Mouse (Mus musculus) MEL (cell line): ENCODE measurements around the gene Rnf181. TPM values are rescaled to one million over a fixed set of nuclear protein-coding genes. Genes with fewer than 3 reads are reported as not detected.

Experiments used
- DNase-seq: peaks from one replicate; pipeline ENCODE4 v3.0.0; 2011; ENCODE audit warnings: low read depth, low spot score
- H3K27ac ChIP-seq: 2 replicates; pipeline ENCODE4 v1.5.1; 2012; ENCODE audit warnings: low read depth, mild to moderate bottlenecking, control low read depth, low read length, moderate library complexity; ENCODE audit not compliant: control insufficient read depth
- H3K27me3 ChIP-seq, 2 experiments: fragments of 150-350 bp in 1 of 2; sonication (generic) in 1 of 2; 2 replicates each; pipeline ENCODE4 v1.6.1; 2012; ENCODE audit warnings: low read length in 2 of 2, mild to moderate bottlenecking in 2 of 2, improper control_type of control experiment in 1 of 2, moderate library complexity in 1 of 2; ENCODE audit not compliant: insufficient read depth in 2 of 2, control insufficient read depth in 1 of 2
- H3K36me3 ChIP-seq, 2 experiments: 2 replicates each; pipeline ENCODE4 v1.6.1; 2012 to 2014; ENCODE audit warnings: low read length in 2 of 2, improper control_type of control experiment in 1 of 2, inconsistent platforms in 1 of 2, mild to moderate bottlenecking in 1 of 2; ENCODE audit not compliant: insufficient read depth in 2 of 2, control insufficient read depth in 1 of 2
- H3K4me1 ChIP-seq, 2 experiments: fragments of 150-350 bp in 1 of 2; sonication (generic) in 1 of 2; 2 replicates each; pipeline ENCODE4 v1.6.1; 2012; ENCODE audit warnings: low read length in 2 of 2, improper control_type of control experiment in 1 of 2, mild to moderate bottlenecking in 1 of 2; ENCODE audit not compliant: insufficient read depth in 2 of 2, control insufficient read depth in 1 of 2
- H3K4me3 ChIP-seq, 2 experiments: fragments of 150-350 bp in 1 of 2; sonication (generic) in 1 of 2; 2 replicates each; pipeline ENCODE4 v1.5.1; 2012; ENCODE audit warnings: low read depth in 2 of 2, low read length in 2 of 2, mild to moderate bottlenecking in 2 of 2, moderate library complexity in 2 of 2, control low read depth in 1 of 2, improper control_type of control experiment in 1 of 2; ENCODE audit not compliant: control insufficient read depth in 1 of 2, insufficient read depth in 1 of 2
- H3K79me2 ChIP-seq: 2 replicates; pipeline ENCODE4 v1.6.1; 2012; ENCODE audit warnings: mild to moderate bottlenecking, low read length, moderate library complexity; ENCODE audit not compliant: control insufficient read depth, poor library complexity, insufficient read depth
- H3K9ac ChIP-seq: 2 replicates; pipeline ENCODE4 v1.6.1; 2012; ENCODE audit warnings: low read depth, mild to moderate bottlenecking, control low read depth, low read length, moderate library complexity; ENCODE audit not compliant: control insufficient read depth, poor library complexity, severe bottlenecking
- H3K9me3 ChIP-seq: fragments of 150-350 bp; sonication (generic); replicated peaks from 2 replicates; pipeline ENCODE4 v1.6.1; 2012; ENCODE audit warnings: mild to moderate bottlenecking, low read length, improper control_type of control experiment, moderate library complexity; ENCODE audit not compliant: insufficient read depth
- CHD1 ChIP-seq: IDR thresholded peaks from 2 replicates; pipeline ENCODE4 v1.6.1; 2012; ENCODE audit warnings: low read depth, mild to moderate bottlenecking, inconsistent platforms, low read length, improper control_type of control experiment
- CHD2 ChIP-seq: IDR thresholded peaks from 2 replicates; pipeline ENCODE4 v1.6.1; 2011; ENCODE audit warnings: low read length, improper control_type of control experiment
- CTCF ChIP-seq, 3 experiments: IDR thresholded peaks in 2 of 3; conservative IDR thresholded peaks in 1 of 3; 2 replicates each; pipeline ENCODE4 v1.5.1; 2011 to 2012; ENCODE audit warnings: low read length in 3 of 3, low read depth in 2 of 3, mild to moderate bottlenecking in 2 of 3, improper control_type of control experiment in 1 of 3, inconsistent platforms in 1 of 3, mixed read lengths in 1 of 3, moderate library complexity in 1 of 3; ENCODE audit not compliant: control insufficient read depth in 1 of 3, insufficient read depth in 1 of 3, poor library complexity in 1 of 3, severe bottlenecking in 1 of 3
- ELF1 ChIP-seq: IDR thresholded peaks from 2 replicates; pipeline ENCODE4 v1.6.1; 2014; ENCODE audit warnings: low read depth, mild to moderate bottlenecking, inconsistent platforms, low read length, improper control_type of control experiment, moderate library complexity
- GATA1 ChIP-seq: IDR thresholded peaks from 2 replicates; pipeline ENCODE4 v1.6.1; 2011; ENCODE audit warnings: low read depth, low read length, improper control_type of control experiment
- JUND ChIP-seq: IDR thresholded peaks from 2 replicates; pipeline ENCODE4 v1.6.1; 2011; ENCODE audit warnings: low read depth, mild to moderate bottlenecking, improper control_type of control experiment, low read length
- KAT2A ChIP-seq: conservative IDR thresholded peaks from 2 replicates; pipeline ENCODE4 v1.6.1; 2012; ENCODE audit warnings: low read depth, low read length, improper control_type of control experiment, inconsistent platforms
- MAZ ChIP-seq: IDR thresholded peaks from 2 replicates; pipeline ENCODE4 v1.6.1; 2012; ENCODE audit warnings: low read depth, mild to moderate bottlenecking, inconsistent platforms, low read length, improper control_type of control experiment
- MEF2A ChIP-seq: IDR thresholded peaks from 2 replicates; pipeline ENCODE4 v1.6.1; 2014; ENCODE audit warnings: low read depth, mild to moderate bottlenecking, inconsistent platforms, low read length, improper control_type of control experiment; ENCODE audit not compliant: poor library complexity, insufficient replicate concordance, severe bottlenecking; ENCODE audit errors: extremely low read depth
- MYC ChIP-seq: IDR thresholded peaks from 2 replicates; pipeline ENCODE4 v1.6.1; 2011; ENCODE audit warnings: low read depth, mild to moderate bottlenecking, low read length, improper control_type of control experiment, moderate library complexity
- NELFE ChIP-seq: IDR thresholded peaks from 2 replicates; pipeline ENCODE4 v1.6.1; 2011; ENCODE audit warnings: low read depth, low read length, improper control_type of control experiment
- NRF1 ChIP-seq: IDR thresholded peaks from 2 replicates; pipeline ENCODE4 v1.6.1; 2014; ENCODE audit warnings: low read depth, mild to moderate bottlenecking, inconsistent platforms, low read length, improper control_type of control experiment, moderate library complexity; ENCODE audit not compliant: poor library complexity, insufficient read depth, severe bottlenecking
- POLR2AphosphoS5 ChIP-seq: IDR thresholded peaks from 2 replicates; pipeline ENCODE4 v1.6.1; 2012; ENCODE audit warnings: low read depth, borderline replicate concordance, mild to moderate bottlenecking, inconsistent platforms, low read length, moderate library complexity, mixed read lengths
- RCOR1 ChIP-seq: IDR thresholded peaks from 2 replicates; pipeline ENCODE4 v1.6.1; 2012; ENCODE audit warnings: low read depth, mild to moderate bottlenecking, inconsistent platforms, low read length, improper control_type of control experiment
- SIN3A ChIP-seq: IDR thresholded peaks from 2 replicates; pipeline ENCODE4 v1.6.1; 2012; ENCODE audit warnings: low read length, improper control_type of control experiment, inconsistent platforms
- SMC3 ChIP-seq: IDR thresholded peaks from 2 replicates; pipeline ENCODE4 v1.6.1; 2011; ENCODE audit warnings: low read depth, low read length, improper control_type of control experiment
- TAL1 ChIP-seq: IDR thresholded peaks from 2 replicates; pipeline ENCODE4 v1.6.1; 2012; ENCODE audit warnings: mild to moderate bottlenecking, inconsistent platforms, low read length, moderate library complexity, mixed read lengths
- UBTF ChIP-seq: IDR thresholded peaks from 2 replicates; pipeline ENCODE4 v1.6.1; 2012; ENCODE audit warnings: low read depth, mild to moderate bottlenecking, inconsistent platforms, low read length, improper control_type of control experiment, moderate library complexity, borderline replicate concordance; ENCODE audit not compliant: insufficient read depth
- USF1 ChIP-seq: IDR thresholded peaks from 2 replicates; pipeline ENCODE4 v1.6.1; 2014; ENCODE audit warnings: low read depth, mild to moderate bottlenecking, inconsistent platforms, low read length, improper control_type of control experiment, moderate library complexity
- USF2 ChIP-seq, 2 experiments: IDR thresholded peaks; 2 replicates each; pipeline ENCODE4 v1.6.1; 2011 to 2012; ENCODE audit warnings: improper control_type of control experiment in 2 of 2, low read length in 2 of 2, borderline replicate concordance in 1 of 2, inconsistent platforms in 1 of 2, low read depth in 1 of 2, mild to moderate bottlenecking in 1 of 2; ENCODE audit not compliant: insufficient read depth in 1 of 2
- ZC3H11A ChIP-seq: IDR thresholded peaks from 2 replicates; pipeline ENCODE4 v1.6.1; 2012; ENCODE audit warnings: low read depth, mild to moderate bottlenecking, inconsistent platforms, low read length, improper control_type of control experiment
- ZNF384 ChIP-seq: IDR thresholded peaks from 2 replicates; pipeline ENCODE4 v1.6.1; 2012; ENCODE audit warnings: low read depth, mild to moderate bottlenecking, inconsistent platforms, low read length, improper control_type of control experiment
- polyA plus RNA-seq, 2 experiments: library from polyadenylated mRNA; stranded (reverse) in 1 of 2; unstranded in 1 of 2; fragments of >175 nt in 1 of 2; fragments of >200 nt in 1 of 2; gene quantifications; 2 replicates each; pipeline versions ENCODE4 v1.2.1 to v1.2.4; 2012; ENCODE audit warnings: low replicate concordance in 2 of 2, low read depth in 1 of 2; ENCODE audit not compliant: insufficient read length in 2 of 2, insufficient read depth in 1 of 2, missing spikeins in 1 of 2
- total RNA-seq: library from RNA; depleted of rRNA; stranded (reverse); fragments of 300-350 nt; gene quantifications from 2 replicates; pipeline ENCODE4 v1.2.3, GENCODE M21; 2012

Gene Rnf181
- total and polyA plus RNA-seq, 3 experiments: 47.2 to 268 (median 107) TPM

DNA sequence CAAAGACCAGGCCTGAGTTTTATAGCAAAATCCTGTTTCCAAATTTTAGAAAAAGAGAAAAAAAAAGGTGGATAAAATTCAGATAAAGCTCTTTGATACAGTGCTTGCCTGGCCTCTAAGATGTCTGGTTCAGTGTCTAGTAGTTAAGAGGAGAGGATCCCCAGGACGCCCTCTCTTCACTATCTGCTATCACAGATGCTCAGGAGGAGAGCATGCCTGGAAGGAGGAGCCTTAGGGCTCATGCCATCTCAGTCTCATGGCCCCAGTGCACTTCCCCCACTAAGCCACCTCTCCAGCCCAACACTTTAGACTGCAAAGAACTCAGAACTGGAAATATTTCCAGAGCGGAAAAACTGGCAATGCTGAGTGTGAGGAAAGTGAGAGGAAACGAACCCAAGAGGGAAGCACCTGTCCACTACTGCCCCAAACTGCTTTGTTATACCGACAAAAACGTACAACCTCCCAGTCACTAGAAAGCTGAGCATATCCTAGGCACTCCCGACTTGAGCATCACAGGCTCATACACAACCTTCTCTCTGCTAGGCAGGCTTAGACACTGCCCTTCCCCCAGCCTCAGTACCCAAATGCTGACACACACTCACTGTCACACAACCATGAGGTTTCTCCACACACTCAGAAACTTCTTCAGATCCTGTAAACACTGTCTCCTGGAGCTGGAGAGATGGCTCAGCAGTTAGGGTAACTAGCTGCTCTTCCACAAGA lies 42.8 kb downstream of the Rnf181 start:
- no peak overlapping the region for H3K27ac ChIP-seq
- no peaks in the 10 kb centered on the region for H3K9me3 ChIP-seq
- no peak overlapping the region for H3K9ac ChIP-seq
- DNase-seq: peak; percentile 37
- H3K79me2 ChIP-seq: no peaks in the 10 kb centered on the region
- H3K4me3 ChIP-seq: no peak overlapping the region
- H3K27me3 ChIP-seq: no peaks in the 10 kb centered on the region
- H3K36me3 ChIP-seq: peaks cover 0 to 45% of the 10 kb centered on the region in 2 experiments; a peak in 2 of 4 replicates
- H3K4me1 ChIP-seq: no peaks in the 10 kb centered on the region
- TF ChIP-seq POLR2AphosphoS5 (no peak), USF1 (no peak), TAL1 (peak; percentile 28; the same call in 1 of the 2 replicates), JUND (no peak), SIN3A (no peak), CTCF (IDR thresholded peaks at IDR 0.05 in 2 of 3, conservative IDR thresholded peaks at IDR 0.05 in 1 of 3; ENCODE audit: control insufficient read depth in 1 of 3, insufficient read depth in 1 of 3, low read depth in 2 of 3, low read length in 3 of 3, poor library complexity in 1 of 3, severe bottlenecking in 1 of 3) (no peak), NRF1 (no peak), ELF1 (no peak), KAT2A (no peak)

DNA sequence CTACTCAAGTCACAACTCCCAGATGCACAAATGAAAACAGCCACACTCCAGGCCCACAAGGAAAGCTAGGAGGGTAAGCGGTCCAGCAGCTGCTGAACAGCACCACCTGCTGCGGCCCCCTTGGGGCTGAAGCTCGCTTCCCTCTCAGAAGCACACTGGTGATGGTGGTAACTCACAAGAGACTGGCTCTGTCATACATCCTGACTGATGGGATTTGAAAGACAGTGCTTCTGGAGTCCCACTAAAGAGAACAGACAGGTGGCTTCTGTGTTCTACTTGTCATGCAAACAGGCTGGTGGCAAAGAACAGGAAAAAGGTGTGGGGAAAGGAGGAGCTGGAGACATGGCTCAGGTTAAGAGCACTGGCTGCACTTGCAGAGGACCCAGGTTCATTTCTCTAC lies 43.8 kb downstream of the Rnf181 start:
- Histone ChIP-seq H3K9ac (no peak overlapping the region), H3K4me3 (no peak overlapping the region), H3K9me3 (no peaks in the 10 kb centered on the region), H3K36me3 (peaks cover 0 to 41% of the 10 kb centered on the region in 2 experiments; a peak in 2 of 4 replicates), H3K27ac (no peak overlapping the region), H3K27me3 (no peaks in the 10 kb centered on the region), H3K79me2 (no peaks in the 10 kb centered on the region), H3K4me1 (no peaks in the 10 kb centered on the region)
- no peak for TF ChIP-seq NELFE
- no peak for TF ChIP-seq GATA1
- no peak for TF ChIP-seq ZNF384
- no peak for TF ChIP-seq ZC3H11A
- TF ChIP-seq RCOR1: no peak
- no peak for DNase-seq

DNA sequence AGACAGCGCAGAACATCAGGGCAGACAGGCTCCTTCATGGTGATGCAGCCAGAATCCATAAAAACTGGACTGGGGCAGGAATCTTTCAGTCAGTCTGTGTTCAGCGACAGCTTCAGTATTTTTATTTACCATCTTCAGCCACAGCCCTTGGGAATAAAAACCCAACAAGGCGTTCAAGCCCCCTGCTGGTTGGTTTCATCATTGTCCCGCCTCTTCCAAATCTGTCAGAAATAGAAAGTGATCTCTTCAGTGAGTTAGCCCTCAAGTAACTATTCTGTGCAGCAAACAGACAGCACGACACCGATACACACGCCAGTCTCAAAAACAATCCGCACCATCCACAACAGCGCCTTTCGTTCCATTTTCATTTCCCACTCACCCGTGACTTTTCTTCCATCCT lies 47.7 kb downstream of the Rnf181 start:
- H3K27ac ChIP-seq: no peak overlapping the region
- TF ChIP-seq UBTF (no peak), NELFE (no peak), MAZ (no peak), CTCF (IDR thresholded peaks at IDR 0.05 in 2 of 3, conservative IDR thresholded peaks at IDR 0.05 in 1 of 3; ENCODE audit: control insufficient read depth in 1 of 3, insufficient read depth in 1 of 3, low read depth in 2 of 3, low read length in 3 of 3, poor library complexity in 1 of 3, severe bottlenecking in 1 of 3) (peak; percentile 33 to 50 (median 48)), CHD1 (no peak), POLR2AphosphoS5 (no peak), USF2 (IDR thresholded peaks at IDR 0.05; ENCODE audit: borderline replicate concordance in 1 of 2, insufficient read depth in 1 of 2, low read depth in 1 of 2, low read length in 2 of 2) (no peak), NRF1 (no peak), JUND (no peak), MEF2A (no peak), ZC3H11A (no peak), RCOR1 (no peak), MYC (no peak), TAL1 (no peak), SMC3 (peak; percentile 38), CHD2 (no peak)
- TF ChIP-seq, all 39 proteins: peak for 2
- Histone ChIP-seq H3K79me2 (no peaks in the 10 kb centered on the region), H3K4me1 (no peaks in the 10 kb centered on the region), H3K36me3 (peaks cover 0 to 22% of the 10 kb centered on the region in 2 experiments; a peak in 2 of 4 replicates), H3K27me3 (no peaks in the 10 kb centered on the region), H3K9me3 (no peaks in the 10 kb centered on the region), H3K9ac (no peak overlapping the region), H3K4me3 (no peak overlapping the region)
- DNase-seq: peak; percentile 52
